Mouse (Mus musculus): ENCODE results near the gene Sf3a1. TPM values are rescaled to one million over a fixed set of nuclear protein-coding genes. Genes with fewer than 3 reads are reported as not detected.
"Not testable (repeated sequence)": the region's sequence is repeated elsewhere in the genome, so short reads cannot be mapped to it uniquely, and the experiment has no call there.

Gene Sf3a1
- total RNA-seq, 2 experiments from 2014 or later: 45.6 to 54.6 TPM

DNA sequence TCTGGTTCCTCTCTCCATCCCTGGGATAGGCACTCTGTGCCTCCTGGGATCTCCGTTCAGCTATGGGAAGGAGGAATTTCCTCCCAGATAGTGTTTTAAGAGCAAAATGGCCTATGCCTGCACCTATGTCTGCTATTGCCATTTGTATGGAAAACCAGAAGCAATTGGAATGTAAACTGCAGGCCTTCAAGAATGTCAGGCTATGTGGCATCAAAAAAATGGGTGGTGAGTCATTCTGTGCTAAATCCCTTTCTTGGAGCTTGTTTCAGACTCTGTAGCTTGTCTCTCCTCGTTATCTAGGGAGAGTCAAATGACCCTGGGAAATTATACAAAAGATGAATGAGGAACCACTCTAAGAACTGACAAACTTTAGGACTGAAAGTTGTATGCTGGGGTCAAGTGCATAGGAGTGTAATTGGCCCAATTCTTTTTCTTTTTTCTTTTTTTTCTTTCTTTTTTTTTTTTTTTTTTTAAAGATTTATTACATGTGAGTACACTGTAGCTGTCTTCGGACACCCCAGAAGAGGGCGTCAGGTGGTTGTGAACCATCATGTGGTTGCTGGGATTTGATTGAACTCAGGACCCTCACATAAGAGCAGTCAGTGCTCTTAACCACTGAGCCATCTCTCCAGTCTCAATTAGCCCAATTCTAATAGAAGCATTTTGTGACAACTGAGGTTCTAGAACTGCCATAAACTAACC, 24.3 kb downstream of the Sf3a1 start:
- DNase-seq: no peak
- intact Hi-C loops (cut with DNase I): loop anchor here (1.0 kb wide), 1 partner anchor 35 kb away; no protein-coding TSS in a partner anchor

DNA sequence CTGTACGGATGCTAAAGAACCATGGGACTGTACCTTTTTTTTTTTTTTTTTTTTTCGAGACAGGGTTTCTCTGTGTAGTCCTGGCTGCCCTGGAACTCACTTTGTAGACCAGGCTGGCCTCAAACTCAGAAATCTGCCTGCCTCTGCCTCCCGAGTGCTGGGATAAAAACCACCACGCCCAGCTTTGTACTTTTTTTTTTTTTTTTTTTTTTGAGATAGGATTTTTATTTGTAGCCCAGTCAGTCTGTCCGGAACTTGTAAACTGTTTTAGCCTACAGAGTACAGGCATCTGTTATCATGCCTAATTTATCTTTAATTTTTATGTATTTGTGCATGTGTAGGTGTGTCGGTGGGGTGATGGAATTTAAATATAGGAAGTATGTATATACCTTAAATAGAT, 25.3 kb downstream of the Sf3a1 start:
- DNase-seq; intact Hi-C loops (cut with DNase I): not testable (repeated sequence)

DNA sequence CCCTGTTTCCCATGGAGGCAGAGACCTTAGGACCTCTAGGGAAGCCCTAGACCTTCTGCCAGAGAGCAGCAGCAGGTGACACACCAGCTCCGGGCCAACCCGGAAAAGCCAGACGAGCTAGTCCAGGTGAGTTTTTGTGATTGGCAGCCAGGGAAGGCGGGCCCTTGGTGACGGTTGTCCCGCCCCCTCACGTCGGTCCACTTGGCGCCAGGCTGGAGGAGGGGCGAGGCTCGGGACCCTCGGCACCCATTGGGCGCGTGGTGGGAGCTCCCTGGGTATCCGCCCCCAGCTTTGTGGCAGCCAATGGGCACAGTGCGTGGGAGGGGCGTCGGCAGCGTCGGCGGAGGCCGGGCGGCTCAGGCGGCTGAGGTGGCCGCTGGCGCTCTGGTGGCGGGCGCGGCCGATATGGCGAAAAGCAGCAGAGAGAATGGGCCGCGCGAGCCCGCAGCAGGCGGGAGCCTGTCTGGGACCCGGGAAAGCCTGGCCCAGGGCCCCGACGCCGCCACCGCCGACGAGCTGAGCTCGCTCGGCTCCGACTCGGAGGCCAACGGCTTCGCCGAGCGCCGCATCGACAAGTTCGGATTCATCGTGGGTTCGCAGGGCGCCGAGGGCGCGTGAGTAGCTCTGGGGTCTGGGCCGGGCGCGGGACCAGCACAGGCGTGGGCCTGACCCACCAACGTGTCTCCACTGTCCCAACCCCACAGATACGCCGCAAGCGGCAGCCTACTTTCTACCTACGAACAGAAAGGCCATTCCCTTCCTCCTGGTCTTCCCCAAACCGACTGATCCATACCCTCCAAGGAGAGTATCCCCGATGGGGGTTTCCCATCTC, 26.6 kb downstream of the Sf3a1 start, which contains the start of gene Tbc1d10a:
Tbc1d10a (plus strand) TSS at position 304 of the 832 bp plus-strand sequence.
- peak; percentile 98 to 99 for DNase-seq
- intact Hi-C loops (cut with DNase I): loop anchor here (2.0 kb wide), 1 partner anchor 16 kb away; no protein-coding TSS in a partner anchor

DNA sequence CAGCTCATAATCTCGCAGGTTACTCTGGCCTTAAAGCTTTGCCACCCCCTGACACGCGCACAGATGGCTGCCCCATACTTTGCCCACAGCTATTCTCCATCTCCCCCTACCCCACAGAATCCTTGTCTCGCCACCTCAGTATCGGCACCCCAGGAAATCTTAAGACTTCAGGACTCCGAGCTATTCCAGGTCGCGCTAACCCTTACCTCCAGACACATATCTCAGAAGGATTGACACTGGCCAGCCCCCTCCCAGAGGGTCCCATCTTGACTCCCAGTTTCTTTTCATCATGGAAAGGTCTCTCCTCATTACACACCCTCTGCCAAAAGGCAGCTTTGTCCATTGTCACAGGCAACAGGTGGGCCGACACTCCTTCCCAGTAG, 27.2 kb downstream of the Sf3a1 start:
- intact Hi-C loops (cut with DNase I): loop anchor here (2.0 kb wide), 1 partner anchor 15 kb away; no protein-coding TSS in a partner anchor
- no peak for DNase-seq

DNA sequence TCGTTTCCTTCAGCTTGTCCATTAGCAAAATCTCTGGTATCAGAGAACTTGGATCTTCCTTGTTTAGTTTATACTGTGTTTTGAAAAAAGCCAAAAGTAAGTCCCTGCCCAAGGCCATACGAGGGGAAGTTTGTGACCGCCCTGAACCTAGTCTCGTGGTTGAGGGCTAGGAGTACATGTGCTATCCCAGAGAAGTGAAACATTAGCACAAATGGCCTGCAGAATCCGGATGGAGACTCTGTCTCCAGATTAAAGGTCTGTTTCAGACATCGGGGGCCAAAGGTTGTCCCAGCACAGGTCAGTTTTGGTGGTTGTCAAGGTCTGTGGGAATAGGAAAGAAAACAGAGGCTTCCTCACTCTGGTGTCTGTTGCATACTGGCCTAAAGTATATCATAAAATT, 29.0 kb downstream of the Sf3a1 start:
- intact Hi-C loops (cut with DNase I): no loop called here

DNA sequence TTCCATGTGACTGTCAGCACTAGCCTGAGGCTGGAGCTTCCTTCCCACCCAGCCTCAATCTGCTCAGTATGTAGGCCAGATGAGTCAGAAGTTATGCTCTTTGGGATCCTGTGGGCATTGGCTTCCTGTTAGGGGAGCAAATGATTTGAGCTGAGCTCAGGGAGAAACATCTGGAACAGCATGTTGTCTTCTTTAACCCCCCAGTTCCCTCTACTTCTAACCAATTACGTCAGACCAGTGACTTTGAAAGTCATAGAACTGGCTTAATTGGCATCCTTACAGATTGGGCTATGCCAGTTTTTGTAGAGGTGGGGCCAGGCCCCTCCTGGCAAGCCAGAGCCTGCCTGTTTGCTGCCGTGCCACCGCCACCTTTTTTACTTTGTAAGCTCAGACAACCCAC, 30.5 kb downstream of the Sf3a1 start:
- intact Hi-C loops (cut with DNase I): no loop called here
- peak in 1 of 2 experiments; percentile 50 for DNase-seq

More for the DNA sequence above, 29.0 kb downstream of the Sf3a1 start:
- DNase-seq: no peak

DNA sequence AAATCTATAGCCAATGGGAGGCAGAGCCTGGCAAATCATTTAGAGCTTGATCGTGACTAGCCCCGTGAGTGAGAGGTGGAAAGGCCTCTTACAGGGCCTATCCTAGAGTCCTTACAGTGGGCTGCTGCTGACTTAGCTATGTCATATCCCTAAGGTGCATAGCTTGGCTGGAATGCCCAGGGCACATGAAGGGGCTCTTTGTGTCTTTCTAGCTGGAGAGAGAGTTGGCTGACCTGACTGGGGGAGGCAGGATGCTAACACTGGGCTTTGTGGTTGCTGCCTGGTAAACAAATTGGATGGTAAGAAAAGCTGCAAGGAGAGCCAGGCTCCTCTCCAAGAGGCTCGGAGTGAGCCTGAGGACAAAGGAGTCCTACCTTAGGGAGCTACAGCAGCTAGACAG, 32.6 kb downstream of the Sf3a1 start:
- no peak for DNase-seq
- intact Hi-C loops (cut with DNase I): no loop called here

DNA sequence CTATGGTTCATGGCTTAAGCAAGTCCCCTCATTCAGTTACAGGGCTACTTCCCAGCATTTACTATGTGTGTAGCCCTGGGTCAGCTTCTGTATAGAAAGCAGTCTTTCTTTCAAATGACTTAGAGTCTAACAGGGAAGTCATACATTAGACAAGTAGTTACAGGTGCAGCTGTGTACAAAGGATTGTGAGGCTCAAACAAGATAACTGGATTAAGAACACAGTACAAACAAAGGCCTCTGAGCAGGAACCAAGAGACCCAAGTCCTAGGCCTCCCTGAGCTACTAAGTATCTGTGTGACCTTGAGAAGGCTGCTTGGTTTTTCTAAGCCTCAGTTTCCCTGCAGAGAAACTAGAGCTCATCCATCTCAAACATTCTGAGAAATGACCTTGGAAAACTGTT, 33.3 kb downstream of the Sf3a1 start:
- DNase-seq: no peak
- intact Hi-C loops (cut with DNase I): no loop called here

DNA sequence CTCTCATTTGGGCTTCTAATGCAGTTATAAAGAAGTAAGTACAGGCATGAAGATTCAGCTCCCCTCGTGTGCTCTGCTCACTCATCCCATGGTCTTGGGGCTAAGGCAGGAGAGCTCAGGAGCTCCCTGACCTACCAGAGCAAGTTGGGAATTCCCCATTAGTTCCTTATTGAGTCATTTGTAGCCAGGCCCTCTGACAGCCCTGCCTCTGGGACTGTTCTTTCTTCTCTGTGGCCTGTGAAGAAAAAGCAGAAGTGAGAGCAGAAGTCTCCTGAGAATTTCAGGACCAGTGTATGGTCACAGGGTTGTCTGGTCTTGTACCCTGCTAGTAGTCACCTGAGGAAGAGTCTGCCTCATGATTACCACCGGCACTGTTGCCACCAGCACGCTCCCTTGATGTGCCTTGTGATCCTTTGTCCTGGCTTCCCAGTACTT, 35.5 kb downstream of the Sf3a1 start:
- DNase-seq: no peak
- intact Hi-C loops (cut with DNase I): no loop called here

DNA sequence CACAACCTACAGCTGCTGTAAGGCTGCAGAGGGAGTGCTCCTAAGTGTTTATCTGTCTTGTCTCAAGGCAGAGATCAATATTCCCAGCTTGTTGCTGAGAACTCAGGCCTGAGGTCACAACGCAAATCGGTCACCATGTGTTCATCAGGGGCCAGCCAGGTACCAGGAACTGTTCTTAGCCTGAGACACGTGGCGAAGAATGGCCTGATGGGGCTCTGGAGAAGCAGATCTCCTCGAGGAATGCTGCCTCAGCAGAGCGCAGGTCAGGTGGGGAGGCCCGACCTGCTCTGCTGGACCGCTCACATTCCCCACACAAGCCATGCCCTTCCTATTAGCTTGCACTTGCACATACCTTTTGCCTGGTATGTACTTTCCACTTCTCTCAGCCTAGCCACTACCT, 36.5 kb downstream of the Sf3a1 start:
- DNase-seq: no peak
- intact Hi-C loops (cut with DNase I): no loop called here

DNA sequence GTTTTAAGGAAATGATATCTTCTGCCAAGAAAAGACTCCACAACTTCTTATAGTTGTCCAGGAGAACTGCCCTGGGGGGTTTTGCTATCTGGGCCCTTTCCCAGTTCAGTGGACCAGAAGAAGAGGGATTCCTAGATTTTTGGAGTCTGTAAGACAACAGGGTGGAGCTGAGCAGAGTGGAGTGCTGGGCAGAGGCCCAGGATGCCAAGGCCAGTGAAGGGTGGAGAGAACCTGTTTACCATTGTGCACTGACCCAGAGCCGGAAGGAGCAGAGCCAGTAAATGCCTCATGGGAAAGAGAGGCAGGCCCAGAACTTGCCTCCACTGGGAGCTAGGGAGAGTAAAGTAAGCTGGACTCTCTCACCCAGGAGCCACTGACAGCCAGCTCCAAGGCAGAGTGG, 37.5 kb downstream of the Sf3a1 start:
- intact Hi-C loops (cut with DNase I): no loop called here
- DNase-seq: no peak

DNA sequence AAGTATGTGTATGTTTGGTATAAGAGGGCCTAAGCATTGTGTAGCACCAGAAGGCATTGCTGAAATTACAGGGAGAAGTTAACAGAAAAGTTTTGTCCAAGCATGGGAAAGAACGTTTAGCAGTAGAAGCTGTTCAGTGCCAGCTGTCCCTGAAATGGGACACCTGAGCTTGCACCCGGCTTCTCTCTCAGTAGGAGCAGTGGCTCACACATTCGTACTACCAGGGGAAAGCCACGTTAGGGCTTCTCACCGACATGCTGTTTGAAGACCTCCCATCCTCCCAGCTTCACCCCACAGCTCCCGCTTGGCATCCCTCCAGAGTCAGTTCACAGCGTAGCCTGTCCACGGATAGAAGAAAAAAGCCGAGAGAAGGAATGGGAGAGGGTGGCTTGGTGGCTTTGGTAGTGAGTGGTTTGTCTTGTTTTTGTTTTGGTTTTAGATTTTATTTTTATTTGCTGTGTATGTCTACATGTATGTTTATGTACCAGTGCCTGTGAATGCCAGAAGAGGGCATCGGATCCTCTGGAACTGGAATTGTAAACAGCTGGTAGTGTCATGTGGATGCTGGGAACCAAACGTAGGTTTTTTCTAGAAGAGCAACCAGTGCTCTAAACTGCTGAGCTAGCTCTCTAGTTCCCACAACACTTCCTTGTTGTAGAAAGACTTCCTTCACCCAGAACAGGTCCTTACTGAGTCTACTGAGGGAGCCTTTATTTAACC, 42.0 kb downstream of the Sf3a1 start:
- intact Hi-C loops (cut with DNase I): loop anchor here (2.0 kb wide), 1 partner anchor 15 kb away; the partner anchor contains the start of gene Tbc1d10a

DNA sequence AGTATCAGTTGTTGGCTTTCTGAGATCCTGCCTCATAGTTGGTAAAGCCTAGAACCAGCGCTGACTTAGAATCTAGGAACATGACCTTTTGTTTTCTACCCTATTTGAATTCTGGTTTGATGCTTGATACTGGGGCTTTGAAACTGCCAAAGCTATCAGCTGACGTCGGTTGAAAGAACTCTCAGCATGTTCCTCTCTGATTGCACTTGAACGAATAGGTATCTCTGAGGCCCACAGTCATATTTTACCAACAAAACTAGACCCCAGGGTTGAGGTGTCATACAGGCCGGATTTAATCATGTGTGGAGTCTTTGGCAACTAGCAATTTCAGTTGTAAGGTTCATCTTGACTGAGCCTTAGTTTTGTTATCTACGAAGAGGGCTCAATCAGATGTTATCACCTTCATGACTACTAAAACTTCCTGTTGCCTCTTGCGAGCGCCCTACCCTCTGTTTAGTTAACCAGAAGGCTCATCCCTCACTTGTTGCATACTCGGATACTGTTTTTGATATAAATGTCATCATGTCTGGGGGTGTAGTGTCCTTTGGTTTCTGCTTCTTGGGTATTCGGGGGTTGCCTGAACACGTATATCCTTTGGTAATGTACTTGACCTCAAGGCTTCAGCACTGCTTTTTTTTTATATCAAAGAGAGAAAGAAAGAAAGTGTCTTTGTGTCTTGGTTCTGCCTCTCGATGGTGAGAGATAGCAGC, 43.0 kb downstream of the Sf3a1 start:
- no peak for DNase-seq
- intact Hi-C loops (cut with DNase I): loop anchor here (2.0 kb wide), 1 partner anchor 16 kb away; the partner anchor contains the start of gene Tbc1d10a

More for the DNA sequence above, 42.0 kb downstream of the Sf3a1 start:
- DNase-seq: no peak

DNA sequence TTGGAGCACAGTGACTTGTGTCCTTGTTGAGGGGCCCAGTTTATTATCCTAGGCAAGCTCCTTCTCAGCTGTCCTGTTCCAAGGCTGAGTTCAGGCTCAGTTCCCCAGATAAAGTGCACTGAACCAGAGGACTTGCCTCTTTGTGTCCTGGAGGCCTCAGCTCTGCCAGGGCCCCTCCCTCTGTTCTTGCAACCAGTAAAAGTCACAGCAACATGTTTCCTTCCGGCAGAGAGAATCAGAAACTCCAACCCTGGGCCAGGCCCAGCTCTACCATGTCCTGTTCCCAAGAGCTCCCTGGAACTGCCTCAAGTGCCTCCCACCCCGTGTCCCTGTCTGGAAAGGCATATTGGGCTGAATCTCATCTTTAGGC, 43.5 kb downstream of the Sf3a1 start:
- intact Hi-C loops (cut with DNase I): loop anchor here (2.0 kb wide), 1 partner anchor 17 kb away; the partner anchor contains the start of gene Tbc1d10a

DNA sequence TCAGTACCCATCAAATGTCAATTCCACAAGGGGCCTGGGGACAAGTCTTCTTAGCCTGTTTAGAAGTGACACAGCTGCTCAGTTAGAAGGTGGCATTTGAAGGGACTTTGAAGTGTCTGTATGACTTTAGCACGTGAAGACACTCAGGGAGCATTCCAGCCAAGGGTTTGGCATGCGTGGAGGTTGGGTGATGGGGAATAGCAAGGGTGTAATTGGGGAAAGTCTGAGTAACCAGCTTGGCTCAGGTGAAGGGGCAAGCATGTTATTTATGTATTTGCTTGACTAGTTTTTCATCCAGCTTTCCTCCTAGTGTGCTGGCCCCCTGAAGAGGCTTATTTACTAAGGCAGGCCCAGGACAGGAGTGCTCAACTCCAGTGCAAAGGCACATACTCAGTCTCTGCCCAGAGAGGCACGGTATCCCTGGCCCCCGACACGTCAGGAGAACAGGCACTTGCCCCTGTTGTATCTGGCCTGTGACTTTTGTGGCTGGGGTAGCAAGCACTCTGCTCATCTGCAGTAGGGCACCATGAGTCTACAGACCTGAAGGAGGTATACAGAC, 45.0 kb downstream of the Sf3a1 start:
- intact Hi-C loops (cut with DNase I): no loop called here
- no peak for DNase-seq

More for the DNA sequence above, 43.5 kb downstream of the Sf3a1 start:
- DNase-seq: peak; percentile 82 to 87

DNA sequence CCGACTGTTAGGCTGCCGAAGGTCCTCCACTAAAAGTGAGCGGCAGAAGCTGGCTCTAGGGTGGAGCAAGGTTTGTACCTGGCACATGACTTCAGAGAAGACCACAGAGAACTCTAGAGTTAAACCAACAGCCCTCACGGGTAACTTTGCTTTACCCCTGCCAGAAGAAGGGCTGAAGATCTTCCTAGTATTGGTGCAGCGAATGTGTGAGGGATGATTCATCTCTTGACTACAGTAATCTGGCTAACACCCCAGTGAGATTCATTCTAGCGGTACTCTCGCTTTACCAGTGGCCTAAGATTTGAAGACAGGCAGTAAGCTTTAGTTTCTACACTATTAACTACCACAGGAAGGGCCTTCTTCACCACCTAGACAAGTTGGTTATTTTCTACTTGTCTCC, 45.8 kb downstream of the Sf3a1 start:
- no peak for DNase-seq

DNA sequence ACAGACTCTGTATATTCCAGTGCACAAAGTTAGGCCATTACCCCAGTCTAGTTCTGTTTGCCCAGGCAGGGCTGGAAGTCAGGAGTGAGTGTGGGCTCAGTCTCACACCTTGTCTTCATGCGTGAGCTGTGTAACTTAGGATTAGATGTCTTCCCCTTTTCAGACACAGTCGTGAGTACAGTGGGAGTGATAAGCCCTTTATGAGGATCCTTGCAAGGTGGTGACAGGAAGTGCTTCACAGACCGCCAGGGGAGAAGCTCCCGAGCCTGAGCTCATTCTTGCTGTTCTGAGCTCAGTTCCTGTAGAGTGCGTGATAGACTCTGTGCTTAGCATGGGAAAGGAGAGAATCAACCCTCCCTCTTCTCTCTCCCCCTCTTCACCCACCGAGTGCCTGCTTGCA, 46.4 kb downstream of the Sf3a1 start:
- intact Hi-C loops (cut with DNase I): no loop called here
- no peak for DNase-seq

More for the DNA sequence above, 45.8 kb downstream of the Sf3a1 start:
- intact Hi-C loops (cut with DNase I): no loop called here

DNA sequence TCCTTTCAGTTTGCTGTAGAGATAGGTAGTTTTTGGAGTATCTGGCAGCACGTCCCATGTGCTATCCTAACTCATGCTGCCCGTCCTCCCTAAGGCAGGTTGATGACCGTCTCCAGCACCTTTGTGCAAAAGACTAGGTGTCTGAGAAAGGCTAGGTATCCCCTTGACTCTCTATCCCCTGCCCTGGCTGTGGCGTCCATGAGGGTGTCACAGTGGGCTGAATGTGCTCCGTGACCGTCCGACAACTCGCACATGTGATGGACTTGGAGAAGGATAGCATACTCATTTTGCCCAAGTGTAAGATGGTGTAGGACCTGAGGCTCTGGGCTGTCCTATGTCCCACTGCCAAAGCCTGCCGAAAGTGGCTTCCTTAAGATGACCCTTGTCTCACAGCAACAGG, 47.5 kb downstream of the Sf3a1 start:
- intact Hi-C loops (cut with DNase I): loop anchor here (2.0 kb wide), 1 partner anchor 73 kb away; the partner anchor contains the start of gene Rnf215
- no peak for DNase-seq

DNA sequence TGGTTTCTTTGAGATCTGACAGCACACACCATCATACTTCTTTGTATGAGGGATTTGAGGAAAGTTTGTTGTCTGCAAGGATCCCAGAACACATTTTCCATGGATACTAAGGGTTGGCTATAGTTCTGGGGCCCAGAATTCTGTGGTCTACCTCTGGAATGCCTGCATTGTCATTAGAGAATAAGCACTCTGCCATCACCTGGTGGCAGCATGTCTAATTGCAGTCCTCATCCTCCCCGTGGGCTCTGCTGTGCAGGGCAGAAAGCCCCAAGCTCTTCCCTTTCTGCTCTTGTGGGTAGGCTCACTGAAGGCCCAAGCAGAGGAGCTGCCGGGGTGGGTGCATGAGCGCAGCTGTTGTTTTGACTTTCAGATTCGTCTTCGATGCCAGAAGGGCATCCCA, 49.4 kb downstream of the Sf3a1 start:
- intact Hi-C loops (cut with DNase I): loop anchor here (2.0 kb wide), 1 partner anchor 75 kb away; the partner anchor contains the start of gene Rnf215
- no peak for DNase-seq

DNA sequence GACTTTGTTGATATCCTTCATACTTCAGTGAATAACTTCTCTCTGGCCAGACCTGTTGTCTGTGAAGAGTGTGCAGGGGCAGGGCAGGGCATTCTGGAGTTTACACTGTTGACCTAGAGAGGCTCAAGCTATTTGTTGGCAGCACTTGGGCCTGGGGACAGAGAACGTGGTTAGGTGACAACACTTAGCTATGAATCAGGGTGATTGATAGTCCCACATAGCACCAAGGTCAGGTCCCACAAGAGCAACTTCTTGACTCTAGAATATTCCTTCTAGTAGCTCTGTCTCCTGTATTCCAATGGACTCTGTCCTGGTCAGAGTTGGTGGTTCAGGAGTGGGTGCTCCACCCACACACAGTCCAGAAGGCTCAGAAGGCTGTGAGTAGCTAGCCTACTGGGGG, 50.6 kb downstream of the Sf3a1 start:
- DNase-seq: no peak

More for the DNA sequence above, 50.6 kb downstream of the Sf3a1 start:
- intact Hi-C loops (cut with DNase I): no loop called here
